Mouse (Mus musculus) 416B (cell line): Measurements from ENCODE around the gene Bptf.
"Not testable (repeated sequence)": the region's sequence is repeated elsewhere in the genome, so short reads cannot be mapped to it uniquely, and the experiment has no call there.

Experiments used
- DNase-seq: peaks from one replicate; pipeline ENCODE4 v3.0.0; 2011; ENCODE audit warnings: low read depth

The Bptf gene

DNA sequence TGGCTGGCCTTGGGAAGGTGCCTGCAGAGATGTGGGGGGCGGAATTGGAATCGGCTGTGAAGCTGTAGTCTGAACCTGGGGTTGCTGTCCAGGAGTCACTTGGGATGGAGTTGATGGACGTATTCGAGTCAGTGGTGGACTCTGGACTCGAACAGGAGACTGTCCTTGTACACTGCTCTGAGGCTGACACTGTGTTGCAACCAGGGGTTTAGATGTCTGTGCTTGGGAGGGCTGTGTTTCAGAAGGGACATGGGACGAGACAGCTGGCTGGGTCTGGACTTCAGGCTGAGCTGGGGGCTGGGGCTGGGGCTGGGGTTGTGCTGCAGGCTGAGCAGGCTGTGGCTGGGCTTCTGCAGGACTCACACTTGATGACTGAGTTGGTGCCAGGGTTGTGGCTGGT, 77.1 kb downstream of the Bptf start:
- no peak for DNase-seq

GRCm38 (mm10) chr11:107046766-107047620, 84.9 kb downstream of the Bptf start:
- no peak for DNase-seq

GRCm38 (mm10) chr11:107045546-107045945, 86.4 kb downstream of the Bptf start:
- DNase-seq = no peak

DNA sequence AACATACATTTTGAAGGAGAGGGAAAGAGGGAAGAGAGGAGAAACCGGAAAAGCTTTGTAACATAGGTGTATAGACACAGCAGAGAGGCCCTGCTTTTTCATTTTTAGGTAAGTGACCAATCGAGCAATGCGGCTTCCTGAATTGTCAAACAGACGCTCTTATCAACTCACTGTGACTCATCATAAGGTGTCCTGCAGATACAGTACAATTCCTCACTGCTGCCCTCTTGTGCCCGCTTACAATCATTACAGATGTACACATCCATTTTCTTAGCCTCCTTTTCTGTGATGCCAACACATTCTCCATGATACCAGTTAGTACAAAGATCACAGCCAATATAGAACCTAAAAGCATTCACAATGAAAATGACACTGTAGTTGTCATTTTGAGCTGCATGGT, 87.6 kb downstream of the Bptf start:
- peak; percentile 94 for DNase-seq

- DNase-seq = no peak
Measured at GRCm38 (mm10) chr11:107043361-107043760, 88.6 kb downstream of the Bptf start.

DNA sequence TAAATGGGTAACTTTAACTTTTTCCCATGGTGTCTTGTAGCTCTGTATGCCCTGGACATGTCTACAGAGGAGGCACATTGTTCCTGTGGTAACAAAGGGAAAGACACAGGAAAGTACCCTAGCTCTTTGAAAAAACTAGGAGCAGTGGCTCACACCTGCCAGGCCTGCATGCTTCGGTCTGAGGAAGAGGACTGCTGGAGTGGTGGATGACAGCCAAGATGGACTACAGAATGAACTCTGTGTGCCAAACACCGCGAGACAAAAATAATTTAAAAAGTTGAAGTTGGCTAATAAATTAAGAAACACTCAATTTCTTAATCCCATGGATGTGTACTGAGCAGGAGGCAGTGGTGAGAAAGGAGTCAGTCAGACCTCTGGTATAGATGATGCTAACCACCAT, 90.5 kb downstream of the Bptf start:
- no peak for DNase-seq

GRCm38 (mm10) chr11:107039417-107039816, 92.5 kb downstream of the Bptf start:
- DNase-seq = no peak

GRCm38 (mm10) chr11:107034085-107034810, 97.7 kb downstream of the Bptf start:
- DNase-seq = no peak

GRCm38 (mm10) chr11:107031635-107032034, 100.3 kb downstream of the Bptf start:
- no peak for DNase-seq

DNA sequence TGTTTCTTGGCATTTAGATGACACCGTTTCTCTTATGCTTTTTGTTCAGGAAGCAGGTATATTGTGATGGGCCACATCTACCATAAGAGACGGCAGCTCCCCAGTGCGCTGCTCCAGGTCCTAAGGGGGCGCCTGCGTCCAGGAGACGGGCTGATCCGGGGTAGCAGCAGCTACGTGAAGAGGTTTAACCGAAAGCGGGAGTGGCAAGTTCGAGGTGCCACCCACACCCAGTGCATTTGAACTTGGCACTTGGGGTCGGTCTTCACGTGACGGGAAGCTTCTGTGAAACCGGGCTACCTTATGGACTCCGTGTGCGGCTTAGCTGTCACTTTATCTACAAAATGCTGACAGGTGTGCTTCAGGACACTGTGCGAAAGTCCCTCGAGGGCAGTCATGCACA, 102.4 kb downstream of the Bptf start:
- no peak for DNase-seq

GRCm38 (mm10) chr11:107028754-107029153, 103.2 kb downstream of the Bptf start:
- no peak for DNase-seq

DNA sequence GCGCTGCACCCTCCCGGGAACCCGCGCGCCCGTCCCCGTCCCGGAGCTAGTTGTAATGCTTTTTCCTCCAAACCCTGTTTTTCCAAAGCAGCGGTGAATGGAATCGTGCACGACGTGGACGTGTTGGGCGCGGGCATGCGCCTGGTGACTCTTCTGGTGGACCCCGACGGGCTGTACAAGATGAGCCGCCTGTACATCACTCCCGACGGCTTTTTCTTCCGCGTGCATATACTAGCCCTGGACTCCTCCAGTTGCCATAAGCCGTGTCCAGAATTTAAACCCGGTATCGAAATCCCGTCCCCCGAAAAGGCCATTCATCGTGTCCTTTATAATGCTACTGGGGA, 103.7 kb downstream of the Bptf start:
- no peak for DNase-seq

- peak; percentile 81 for DNase-seq
Measured at GRCm38 (mm10) chr11:107027431-107028274, 104.3 kb downstream of the Bptf start.

GRCm38 (mm10) chr11:107026554-107027430, 105.1 kb downstream of the Bptf start:
- peak; percentile 79 for DNase-seq

DNA sequence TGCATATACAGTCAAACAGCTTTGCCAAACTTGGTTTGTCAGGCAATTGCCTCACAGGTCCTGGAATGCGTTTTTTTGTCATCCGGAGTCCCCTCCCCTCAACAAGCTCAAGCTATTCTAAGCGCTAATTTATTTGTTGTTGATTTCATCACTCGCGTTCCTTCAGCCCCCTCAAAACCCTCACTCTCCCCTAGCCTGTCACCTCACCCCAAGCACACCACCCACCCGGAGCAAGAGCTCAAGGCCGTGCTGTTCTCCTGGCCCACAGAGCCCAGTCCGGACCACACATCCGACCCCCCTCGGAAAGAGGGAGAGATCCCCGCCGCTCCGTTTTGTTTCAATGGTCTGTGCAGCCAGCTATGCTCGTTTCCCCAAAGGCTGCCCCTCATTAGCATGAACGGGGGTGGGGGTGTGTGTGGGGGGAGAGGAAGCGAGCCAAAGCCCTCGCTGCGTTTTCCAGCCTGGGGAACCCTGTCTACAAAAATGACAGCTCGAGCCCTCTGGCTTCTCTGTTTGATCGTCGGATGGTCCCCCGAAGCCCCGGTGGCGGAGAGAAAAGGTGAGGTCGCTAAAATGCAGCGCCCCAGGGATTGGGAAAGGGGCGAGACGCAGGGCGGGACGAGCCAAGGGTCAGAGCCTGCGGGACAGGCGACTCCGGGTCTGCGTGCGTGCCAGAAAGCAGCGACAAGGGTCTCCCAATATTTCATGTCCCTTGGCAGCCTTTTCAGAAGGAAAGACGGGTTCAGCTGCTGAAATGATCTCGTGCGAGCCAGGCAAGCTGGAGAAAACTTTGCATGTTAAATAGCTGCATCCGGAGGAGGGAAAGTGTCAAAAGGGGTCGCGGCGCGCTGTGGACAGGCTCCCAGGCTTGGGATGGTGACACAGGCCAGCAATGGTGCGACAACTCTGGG, 106.3 kb downstream of the Bptf start, which contains the start of gene 1810010H24Rik:
TSS of gene 1810010H24Rik (plus strand) at position 271 of the 911 bp plus-strand sequence.
- no peak for DNase-seq

DNA sequence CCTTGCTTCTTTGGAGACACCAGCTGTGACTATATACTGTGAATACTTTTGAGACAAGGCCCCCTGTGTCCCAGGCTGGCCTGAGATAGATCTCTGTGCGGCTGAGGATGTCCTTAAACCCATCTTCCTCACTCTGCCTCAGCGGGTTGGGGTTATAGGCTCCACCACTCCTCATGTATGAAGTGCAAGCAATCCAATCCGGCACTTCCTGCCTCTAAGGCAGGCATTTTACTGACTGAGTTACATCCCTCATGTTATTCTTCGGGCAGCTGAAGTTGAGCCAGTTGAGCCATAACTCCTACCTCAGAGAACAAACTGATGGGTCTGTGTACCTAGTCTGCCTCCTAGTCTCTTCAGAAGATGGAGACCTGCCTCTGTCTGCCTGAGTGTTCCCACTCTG, 107.5 kb downstream of the Bptf start:
- no peak for DNase-seq

- no peak for DNase-seq
Measured at GRCm38 (mm10) chr11:107022050-107022683, 109.8 kb downstream of the Bptf start.

GRCm38 (mm10) chr11:107019722-107020121, 112.2 kb downstream of the Bptf start:
- not testable (repeated sequence) for DNase-seq

DNA sequence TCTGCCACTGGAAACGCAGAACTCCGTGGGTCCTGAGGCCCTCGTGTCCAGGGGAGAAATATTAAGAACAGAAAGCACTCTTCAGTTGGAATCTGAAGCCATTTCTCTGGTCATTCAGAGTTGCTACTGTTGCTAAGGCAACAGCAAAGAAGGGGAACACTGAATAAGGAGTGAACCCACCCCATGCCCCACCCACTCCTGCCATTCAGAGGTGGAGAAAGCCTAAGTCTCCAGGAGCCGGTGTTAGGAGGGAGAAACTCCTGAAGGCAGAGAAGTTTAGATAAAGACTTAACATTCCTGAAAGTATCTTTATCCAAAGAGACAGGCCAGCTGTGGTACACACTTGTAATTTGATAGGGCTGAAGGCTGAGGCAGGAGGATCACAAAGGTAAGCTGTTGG, 112.6 kb downstream of the Bptf start:
- DNase-seq = no peak

- peak; percentile 56 for DNase-seq
Measured at GRCm38 (mm10) chr11:107018606-107019005, 113.3 kb downstream of the Bptf start.
